Mouse (Mus musculus): ENCODE measurements around the gene Rasa3.

The Rasa3 gene

DNA sequence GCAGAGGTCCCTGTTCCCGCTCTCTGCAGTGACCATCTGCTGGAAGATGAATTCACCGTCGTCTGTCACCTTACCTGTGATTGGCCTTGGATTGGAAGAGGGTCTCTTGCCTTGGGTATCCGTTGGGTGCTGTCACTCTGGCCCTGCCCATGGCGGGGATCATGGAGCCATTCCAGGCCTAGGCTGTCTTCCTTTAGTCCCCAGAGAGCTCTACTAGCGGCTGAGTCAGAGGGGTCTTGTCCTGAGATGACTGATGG lies 125.9 kb downstream of the Rasa3 start:
- no peak for DNase-seq (ENCODE audit: low read depth, low spot score)

DNA sequence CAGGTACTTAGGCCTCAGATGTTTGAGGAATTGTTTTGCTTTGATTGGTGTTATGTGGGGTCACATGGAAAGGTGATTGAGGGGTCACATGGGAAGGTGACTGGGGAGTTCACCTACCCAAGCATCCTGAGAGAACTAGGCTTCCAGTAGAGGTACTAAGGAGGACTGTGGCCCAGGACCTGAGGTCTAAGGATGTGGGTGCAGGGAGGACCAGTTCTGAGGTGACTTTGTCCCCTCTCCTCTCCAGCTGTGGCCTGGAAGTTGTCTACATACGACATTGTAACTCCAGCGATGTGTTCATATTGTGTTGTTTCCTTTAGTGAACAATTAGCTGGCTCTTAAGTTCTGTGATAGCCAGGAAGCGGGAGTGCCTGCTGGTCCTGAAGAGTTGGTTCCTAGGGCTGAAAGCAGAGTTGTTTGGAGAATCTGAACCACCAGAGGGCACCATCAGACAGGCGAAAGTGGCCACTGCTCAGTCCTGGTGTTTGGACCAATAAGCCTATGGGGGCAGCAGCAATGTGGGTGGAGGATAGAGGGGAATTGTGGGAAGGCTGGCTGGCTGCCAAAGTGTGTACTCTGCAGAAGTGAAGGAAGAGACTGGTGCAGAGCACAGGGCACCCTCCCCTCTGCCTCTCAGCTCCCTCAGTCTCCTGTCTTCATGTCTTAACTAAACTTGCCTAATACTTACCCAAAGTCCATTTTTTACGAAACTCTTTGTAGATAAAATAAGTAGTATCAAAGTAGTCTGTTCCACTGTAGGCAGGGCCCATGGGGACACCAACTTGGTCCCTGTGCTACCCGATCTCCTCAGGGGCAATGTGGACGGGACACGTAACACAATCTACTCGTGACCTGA lies 126.5 kb downstream of the Rasa3 start:
- peak; percentile 85 for DNase-seq (ENCODE audit: low read depth, low spot score)

DNA sequence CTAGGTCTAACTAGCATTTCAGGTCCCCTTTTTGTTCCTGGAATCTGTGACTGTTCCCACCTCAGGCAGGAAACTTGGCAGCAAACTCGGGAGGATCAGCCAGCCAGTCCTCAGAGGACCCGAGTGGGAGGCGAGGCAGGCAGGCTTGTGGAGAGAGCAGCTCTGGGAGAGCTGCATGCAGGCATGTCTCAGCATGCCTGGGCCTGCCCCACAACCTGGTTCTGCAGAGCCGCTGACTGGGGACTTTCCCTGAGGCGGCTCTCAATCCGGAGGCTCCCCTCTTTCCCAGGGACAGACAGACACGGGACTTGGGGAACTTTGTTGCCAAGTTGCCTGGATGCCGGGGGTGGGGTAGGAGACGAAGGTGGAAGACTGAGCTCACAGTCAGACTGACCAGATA lies 128.6 kb downstream of the Rasa3 start:
- DNase-seq (ENCODE audit: low read depth, low spot score), result no peak

DNA sequence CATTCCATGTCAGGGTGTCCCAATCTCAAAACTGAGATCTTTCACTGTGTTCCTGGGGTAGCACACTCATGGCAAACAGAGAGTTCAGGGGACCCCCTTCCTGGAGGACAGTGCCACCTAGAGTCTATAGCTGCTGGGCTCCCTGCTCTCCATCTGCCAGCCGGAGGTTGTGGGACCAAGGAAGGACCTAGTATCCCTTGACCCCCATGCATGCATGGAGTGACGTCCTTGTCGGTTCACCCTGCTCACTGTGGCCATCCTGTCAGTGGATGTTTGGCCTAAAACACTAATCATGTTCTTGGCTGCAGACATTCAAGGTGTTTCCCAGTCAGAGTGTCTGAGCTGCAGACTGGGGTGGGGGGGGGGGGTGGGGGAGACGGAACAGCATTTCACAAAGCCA lies 129.2 kb downstream of the Rasa3 start:
- no peak for DNase-seq (ENCODE audit: low read depth, low spot score)

DNA sequence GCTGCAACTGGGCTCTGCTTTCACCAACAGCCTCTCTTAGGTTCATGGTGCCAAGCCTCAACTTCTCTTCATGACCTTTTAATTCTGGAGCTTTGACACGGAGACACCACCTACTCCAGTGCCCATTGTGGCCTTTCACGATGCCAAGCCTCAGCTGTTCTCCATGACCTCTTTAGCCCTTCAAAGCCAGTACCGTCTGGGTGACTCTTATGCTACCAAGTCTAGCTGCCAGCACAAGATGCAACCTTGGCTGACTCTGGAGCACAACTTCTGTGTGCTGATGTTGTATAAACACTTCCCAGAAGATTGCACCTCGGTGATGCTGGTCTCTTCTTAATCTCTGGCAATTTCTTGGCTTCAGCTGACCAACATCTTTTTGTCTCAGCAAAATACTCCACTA lies 131.0 kb downstream of the Rasa3 start:
- no peak for DNase-seq (ENCODE audit: low read depth, low spot score)

DNA sequence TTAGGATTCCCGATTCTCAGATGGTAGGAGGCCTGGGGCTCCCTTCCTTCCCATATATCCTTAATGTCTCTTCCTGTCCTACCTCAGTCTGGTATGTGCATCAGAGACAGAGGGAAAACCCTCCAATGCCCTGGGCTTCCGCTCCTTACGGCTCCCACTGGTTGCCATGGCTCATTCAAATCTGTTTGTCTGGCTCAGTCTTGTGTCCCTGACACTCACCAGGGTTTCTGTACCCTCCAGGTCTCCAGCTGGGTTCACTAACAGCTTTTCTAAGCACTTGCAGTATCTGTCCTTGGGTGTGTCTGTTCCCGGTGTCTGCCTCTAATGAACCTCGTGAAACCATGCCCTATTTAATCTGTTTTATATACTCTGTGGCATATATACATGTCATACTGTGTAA lies 135.9 kb downstream of the Rasa3 start:
- DNase-seq (ENCODE audit: low read depth, low spot score), result no peak

DNA sequence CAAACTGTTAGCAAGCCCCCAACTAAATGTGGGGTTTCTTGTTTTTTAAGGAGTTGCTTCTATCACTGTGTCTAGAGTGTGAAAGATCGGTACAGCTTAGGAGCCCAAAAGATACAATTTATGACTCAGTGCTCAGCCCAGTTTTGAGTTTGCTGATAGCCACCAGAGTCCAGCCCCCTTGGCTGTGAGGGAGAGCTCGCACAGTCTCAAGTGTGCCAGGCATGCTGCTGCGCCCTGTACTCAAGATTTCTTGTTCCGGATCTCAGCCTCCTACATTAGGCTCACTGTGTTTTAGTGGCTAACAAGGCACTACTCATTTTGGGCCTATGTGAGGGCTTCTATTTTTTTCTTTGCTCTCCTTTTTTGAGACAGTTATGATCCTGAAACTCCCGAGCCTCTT lies 137.3 kb downstream of the Rasa3 start:
- no peak for DNase-seq (ENCODE audit: low read depth, low spot score)

DNA sequence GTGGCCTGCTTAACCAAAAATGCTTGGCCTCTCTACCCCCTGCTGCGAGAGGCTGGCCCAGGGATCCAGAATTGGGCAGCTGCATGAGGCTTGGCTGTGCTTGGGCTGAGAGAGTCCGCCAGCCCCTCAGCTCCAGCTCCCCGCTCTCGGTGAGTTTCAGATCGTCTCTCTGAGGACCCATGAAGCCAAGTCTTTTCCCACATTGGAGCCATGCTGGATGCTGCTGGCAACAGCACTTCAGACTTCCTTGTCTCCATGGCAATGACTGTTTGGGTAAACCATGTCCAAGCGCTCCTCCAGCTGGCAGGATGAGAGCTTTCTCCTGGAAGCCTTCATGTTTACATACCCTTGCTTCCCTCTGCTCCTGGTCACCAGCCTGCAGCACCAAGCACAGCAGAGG lies 138.6 kb downstream of the Rasa3 start:
- no peak for DNase-seq (ENCODE audit: low read depth, low spot score)

DNA sequence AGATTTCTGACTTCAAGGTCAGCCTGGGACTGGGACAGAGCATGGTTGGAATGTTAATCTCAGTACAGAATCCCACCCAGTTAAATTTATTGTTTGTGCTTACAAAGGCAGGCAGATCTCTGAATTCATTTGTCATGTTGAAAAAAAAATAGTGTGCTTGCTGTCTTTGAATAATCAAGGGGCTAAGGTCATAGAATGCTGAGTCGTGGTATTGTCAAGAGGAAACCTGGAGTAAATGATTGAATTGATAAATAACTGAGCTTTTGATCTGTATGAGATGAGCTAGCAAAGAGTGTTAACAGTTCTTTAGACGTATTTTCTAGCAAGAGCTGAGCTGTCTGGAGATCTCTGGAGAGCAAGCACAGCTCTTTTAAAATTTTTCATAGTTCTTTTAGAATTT lies 140.3 kb downstream of the Rasa3 start:
- DNase-seq (ENCODE audit: low read depth, low spot score), result no peak

DNA sequence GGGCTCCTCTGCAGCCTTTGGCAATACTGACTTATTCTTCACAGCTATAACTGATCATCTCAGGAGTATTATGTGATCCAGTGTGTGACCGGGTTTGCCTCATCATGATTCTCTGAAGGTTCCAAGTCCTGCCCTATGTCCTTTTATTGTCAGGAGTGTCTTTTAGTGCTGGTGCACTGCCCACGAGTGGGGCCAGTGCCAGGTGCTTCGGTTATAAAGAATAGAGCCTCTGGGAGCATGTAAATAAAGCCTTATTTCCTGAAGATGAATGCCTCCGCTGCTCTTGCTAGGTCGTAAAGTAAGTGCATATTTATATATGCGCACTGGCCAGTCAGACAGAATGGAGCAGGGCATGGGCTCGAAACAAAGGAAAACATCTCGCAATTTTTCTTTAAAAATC lies 144.3 kb downstream of the Rasa3 start:
- no peak for DNase-seq (ENCODE audit: low read depth, low spot score)

DNA sequence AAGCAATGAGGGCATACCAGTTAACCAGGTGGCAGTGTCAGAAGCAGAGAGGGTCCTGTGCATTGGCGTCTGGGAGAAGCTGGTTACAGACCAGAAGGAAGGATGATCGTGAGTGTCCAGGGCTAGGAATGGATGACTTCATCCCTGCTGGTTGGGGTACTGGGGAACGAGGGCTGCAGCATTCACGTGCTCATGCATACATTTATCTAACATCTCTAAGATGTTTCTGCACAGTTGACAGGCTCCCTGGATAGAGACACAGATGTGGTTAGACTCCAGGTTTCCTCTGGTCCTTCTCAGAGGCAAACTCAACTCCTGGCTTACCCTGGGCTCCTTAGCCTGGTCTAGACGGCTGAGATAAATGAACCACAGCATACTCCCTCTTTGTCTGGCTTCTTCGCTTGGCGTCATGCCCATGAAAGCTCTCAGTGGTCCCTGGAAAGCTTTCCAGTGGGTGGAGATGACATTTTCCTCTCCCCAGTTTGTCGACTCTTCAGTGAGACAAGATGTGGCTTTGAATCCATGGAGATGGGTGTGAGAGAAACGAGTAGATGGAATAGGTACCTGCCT lies 145.7 kb downstream of the Rasa3 start:
- DNase-seq (ENCODE audit: low read depth, low spot score), result no peak

DNA sequence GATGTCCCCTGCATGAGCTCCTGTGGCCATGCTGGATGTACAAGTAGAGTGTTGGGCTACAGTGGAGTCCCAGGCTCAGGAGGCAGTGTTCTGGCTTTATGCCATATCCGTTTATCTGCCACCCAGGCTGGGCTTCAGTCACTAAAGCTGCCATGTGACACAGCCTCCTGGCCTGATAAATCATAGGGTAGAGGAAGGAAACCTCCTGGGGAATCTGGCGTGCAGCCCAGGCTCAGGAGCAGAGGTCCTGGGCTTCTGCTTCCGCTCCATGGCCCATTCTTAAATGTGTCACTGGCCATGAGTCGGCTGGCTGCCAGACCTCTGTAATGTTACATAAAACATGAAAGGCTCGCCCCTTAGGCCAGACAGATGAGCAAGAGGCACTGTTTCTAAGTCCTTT lies 146.5 kb downstream of the Rasa3 start:
- no peak for DNase-seq (ENCODE audit: low read depth, low spot score)

DNA sequence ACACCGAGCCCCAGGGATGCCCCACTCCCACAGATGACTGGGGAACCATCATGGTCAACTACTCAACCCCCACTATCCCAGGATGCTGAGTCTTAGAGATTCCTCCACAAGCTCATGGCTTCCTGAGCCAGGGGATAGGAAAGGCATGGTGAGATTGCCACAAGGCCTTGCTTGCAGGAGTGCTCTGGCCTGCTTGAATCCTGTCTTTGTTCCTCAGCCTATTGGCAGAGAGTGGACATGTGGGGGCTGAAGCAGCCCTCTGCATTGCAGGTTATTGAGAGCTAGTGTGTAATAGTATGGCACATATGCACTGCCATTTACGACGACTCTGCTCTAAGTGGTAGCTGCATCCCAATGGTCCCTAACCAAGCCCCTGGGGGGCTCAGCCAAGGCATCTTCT lies 147.0 kb downstream of the Rasa3 start:
- DNase-seq (ENCODE audit: low read depth, low spot score), result no peak

DNA sequence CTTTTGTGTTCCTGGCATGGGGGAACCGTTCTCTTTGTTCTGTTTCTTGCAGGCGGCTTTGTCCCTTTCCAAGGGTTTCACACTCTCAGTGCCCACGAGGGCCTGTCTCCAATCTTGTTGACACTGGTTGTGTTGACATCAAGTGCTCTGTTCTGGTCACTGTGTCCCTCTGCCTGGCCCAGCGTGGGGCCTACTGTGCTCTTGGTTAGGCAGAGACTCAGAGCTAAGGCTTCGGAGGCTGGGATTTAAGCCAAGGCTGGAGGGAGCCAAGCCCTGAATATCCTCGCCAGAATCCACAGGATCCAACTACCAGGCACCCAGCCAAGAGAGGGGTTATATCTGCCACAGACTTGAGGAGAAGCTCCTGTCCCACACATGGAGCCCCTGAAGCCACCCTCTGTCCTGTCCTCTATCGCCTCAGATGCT lies 147.5 kb downstream of the Rasa3 start:
- no peak for DNase-seq (ENCODE audit: low read depth, low spot score)

DNA sequence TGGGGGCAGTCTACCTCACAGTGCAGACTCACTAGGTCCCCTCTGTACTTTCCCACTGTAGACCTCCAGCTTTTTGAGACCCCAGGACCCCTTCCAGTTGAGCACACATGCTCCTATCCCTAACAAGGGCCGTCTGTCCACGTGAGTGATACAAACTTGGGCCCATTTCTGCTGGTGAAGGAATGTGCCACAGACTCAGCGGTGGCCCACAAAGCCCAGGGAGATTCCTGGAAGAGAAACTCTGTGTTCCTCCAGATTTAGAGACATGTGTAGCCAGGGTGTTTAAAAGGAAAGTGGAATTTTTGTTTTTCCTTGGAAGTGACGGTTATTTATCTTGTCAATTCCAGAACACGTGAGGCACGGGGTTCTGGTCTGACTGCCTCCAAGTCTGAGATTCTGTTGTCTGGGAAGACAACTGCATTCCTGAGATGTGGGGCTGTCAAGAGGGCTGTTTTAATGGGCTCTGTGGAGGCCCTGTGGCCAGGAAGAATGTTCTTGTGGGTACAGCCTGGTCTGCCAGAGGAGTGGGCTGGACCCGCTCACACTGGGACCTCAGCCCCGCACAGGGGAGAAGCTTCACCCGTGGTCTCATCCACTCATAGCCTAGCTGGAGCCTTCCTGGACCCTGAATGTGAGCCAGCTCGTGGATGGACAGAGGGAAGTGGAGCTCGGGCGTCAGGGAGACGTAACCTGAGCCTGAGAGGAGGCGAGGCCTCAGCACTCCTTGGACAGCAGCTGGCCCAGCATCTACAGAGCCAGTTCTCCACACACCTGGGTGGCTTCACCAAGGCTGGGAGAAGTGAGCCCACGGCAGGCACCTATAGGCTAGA lies 148.2 kb downstream of the Rasa3 start:
- DNase-seq (ENCODE audit: low read depth, low spot score), result no peak

DNA sequence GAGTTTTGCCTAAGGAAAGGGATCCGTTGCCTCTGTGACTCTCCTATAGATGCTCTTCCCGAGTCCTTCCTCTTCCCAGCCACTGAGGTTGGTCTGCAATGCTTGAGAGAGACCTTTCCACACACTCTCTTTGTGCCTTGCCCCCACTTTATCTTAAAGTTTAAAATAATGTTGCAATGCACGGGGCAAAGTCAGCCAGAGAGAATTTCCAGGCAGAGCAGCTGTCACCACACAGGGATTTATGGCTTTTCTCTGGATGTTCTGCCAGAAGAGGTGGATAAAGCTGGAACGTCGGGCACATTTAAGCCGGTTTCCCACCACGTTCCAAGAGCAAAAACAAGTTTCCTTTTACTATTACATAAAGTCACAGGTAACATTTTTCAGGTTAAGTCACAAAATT lies 156.0 kb downstream of the Rasa3 start:
- no peak for DNase-seq (ENCODE audit: low read depth, low spot score)

DNA sequence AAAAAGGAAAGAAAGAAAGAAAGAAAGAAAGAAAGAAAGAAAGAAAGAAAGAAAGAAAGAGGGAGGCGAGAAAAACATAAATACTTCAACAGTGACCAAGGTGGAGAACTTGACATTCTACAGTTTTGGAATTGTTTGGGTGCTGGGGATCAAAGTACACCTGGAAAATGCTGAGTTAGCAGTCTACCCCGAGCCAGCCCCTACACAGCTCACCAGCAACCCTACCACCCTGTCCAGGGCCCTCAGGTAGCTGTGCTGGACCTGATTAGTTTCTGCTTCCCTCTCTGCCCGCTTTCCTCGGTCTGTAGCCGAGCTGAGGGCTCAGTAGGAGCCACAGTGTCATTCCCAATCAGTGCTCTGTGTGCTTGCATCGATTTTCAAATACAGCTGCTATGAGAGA lies 157.1 kb downstream of the Rasa3 start:
- DNase-seq (ENCODE audit: low read depth, low spot score), result no peak

DNA sequence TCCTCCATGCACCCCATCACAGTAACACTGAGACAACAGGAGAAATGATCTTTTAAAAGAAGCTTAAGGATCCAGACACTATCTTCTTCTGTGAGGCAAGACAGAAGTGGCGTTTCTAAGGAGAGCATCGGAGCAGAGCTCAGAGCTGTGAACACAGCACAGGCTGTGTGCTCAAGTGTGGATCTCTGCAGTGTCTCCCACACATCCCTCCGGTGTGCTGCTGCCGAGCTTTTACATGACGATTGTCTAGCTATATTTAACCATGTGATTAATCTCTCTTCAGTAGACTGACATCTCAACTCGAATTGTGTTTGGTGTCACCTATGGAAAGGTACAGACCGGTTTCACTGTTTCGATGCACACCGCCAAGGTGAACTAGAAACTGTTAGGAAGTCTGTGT lies 157.9 kb downstream of the Rasa3 start:
- no peak for DNase-seq (ENCODE audit: low read depth, low spot score)

DNA sequence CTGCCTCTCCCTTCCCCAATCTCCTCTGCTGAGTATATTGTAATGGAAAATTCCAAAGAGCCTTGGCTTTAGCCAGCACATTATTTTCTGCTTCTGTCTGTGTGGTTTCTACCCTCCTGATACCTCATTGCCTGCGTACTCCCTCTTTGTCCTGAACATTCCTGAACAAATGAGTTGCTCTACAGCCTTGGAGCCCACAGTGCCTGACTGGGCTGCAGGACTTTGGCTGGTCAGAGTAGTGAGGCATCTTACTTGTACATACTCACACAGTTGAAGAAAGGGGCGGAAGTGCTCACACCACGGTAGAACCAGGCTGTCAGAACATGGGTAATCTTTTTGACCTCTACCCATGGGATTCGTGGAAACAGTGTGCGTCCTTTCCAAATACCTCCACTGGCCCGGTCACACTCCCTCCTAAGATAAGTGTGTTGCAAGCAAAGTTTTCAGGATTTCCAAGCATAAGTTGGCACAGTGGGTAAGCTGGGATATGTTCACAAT lies 160.1 kb downstream of the Rasa3 start:
- DNase-seq (ENCODE audit: low read depth, low spot score), result no peak
